ENCODE assay signal across 8 mouse cellular contexts in the genomic region with DNA sequence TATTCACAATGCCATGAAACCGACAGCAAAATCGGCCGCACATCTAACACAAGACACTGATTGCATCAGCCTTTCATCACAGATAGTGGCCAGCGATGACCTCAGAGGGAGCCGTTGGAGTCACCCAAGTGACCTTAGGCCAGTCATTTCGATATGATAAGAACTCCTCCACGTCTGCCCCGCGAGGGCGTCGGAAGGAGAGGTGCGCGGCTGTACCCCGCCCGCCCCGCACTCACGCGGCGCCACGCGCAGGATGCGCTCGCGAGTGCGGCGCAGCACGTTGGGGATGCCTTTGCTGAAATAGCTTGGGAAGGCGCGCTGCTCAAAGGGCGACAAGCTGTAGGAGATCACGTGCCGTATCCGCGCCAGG. TPM values are rescaled to one million over a fixed set of nuclear protein-coding genes. Genes with fewer than 3 reads are reported as not detected.
DNase-seq lines count a peak whose midpoint lies in the region; ATAC-seq and TF ChIP-seq lines count a peak whose summit lies in the region.

No protein-coding gene starts in this region.

- peak overlapping the region; percentile 78 for H3K4me2 ChIP-seq in intestine, embryonic 15.5 days (replicated peaks)
- peak overlapping the region; percentile 62 for H3K4me2 ChIP-seq in midbrain, postnatal 0 days (ENCODE audit: low read depth, low read length, poor library complexity, severe bottlenecking)

- under 1% methylated on average over 34 of the region's 34 CpGs for WGBS in cerebellum, adult 2 months
- under 1% methylated on average over 34 of the region's 34 CpGs for WGBS in spleen, adult 2 months
- WGBS in intestine, embryonic 15.5 days, result under 1% methylated on average over 34 of the region's 34 CpGs
- under 1% methylated on average over 34 of the region's 34 CpGs for WGBS in midbrain, postnatal 0 days

- H3K4me3 ChIP-seq in cerebellum, adult 2 months (replicated peaks; ENCODE audit: insufficient read depth, low read depth, low read length), result peak overlapping the region; percentile 89
- peak overlapping the region; percentile 85 for H3K4me3 ChIP-seq in spleen, adult 2 months (ENCODE audit: extremely low read depth, insufficient read depth, insufficient read length)
- peak overlapping the region; percentile 90 for H3K4me3 ChIP-seq in intestine, embryonic 15.5 days (replicated peaks)
- peak overlapping the region; percentile 62 for H3K4me3 ChIP-seq in midbrain, postnatal 0 days (ENCODE audit: low read depth, low read length)

- TF ChIP-seq CTCF in cerebellum, adult 2 months (IDR thresholded peaks at IDR 0.05; ENCODE audit: borderline replicate concordance, insufficient read depth, low read depth, low read length), result no peak
- no peak for TF ChIP-seq CTCF in spleen, adult 2 months (IDR thresholded peaks at IDR 0.05; ENCODE audit: extremely low read depth, insufficient read depth, insufficient read length, insufficient replicate concordance)
- no peak for TF ChIP-seq CTCF in midbrain, postnatal 0 days (IDR thresholded peaks at IDR 0.05)

- H3K9ac ChIP-seq in intestine, embryonic 15.5 days, result peak overlapping the region; percentile 91
- peak overlapping the region; percentile 80 for H3K9ac ChIP-seq in midbrain, postnatal 0 days (replicated peaks; ENCODE audit: low read length, poor library complexity, severe bottlenecking)

- peaks cover 3% of the 10 kb centered on the region; the same call in 1 of the 2 replicates for H3K36me3 ChIP-seq in spleen, adult 2 months (ENCODE audit: control insufficient read depth, insufficient read depth, low read length)
- peaks cover 9% of the 10 kb centered on the region; the same call in 1 of the 2 replicates for H3K36me3 ChIP-seq in intestine, embryonic 15.5 days
- H3K36me3 ChIP-seq in midbrain, postnatal 0 days (ENCODE audit: insufficient read depth, low read length), result peaks cover 9% of the 10 kb centered on the region

- no peak for ATAC-seq in intestine, embryonic 15.5 days
- ATAC-seq in midbrain, postnatal 0 days (ENCODE audit: low FRiP score), result peak; percentile 56

- H3K27me3 ChIP-seq in cerebellum, adult 2 months (ENCODE audit: control insufficient read depth, insufficient read depth, low read length), result no peaks in the 10 kb centered on the region
- H3K27me3 ChIP-seq in spleen, adult 2 months (ENCODE audit: control insufficient read depth, insufficient read depth, low read length), result no peaks in the 10 kb centered on the region
- no peaks in the 10 kb centered on the region for H3K27me3 ChIP-seq in intestine, embryonic 15.5 days (replicated peaks)
- H3K27me3 ChIP-seq in midbrain, postnatal 0 days (ENCODE audit: insufficient read depth, low read length), result no peaks in the 10 kb centered on the region

- DNase-seq in cerebellum, adult 2 months, result no peak
- DNase-seq in cerebellum, postnatal 4 days (ENCODE audit: low spot score in 2 of 2), result no peak
- DNase-seq in spleen, adult 2 months (ENCODE audit: low read depth in 1 of 2, low spot score in 2 of 2), result no peak
- no peak for DNase-seq in spleen, adult 18-20 months
- peak; percentile 32 for DNase-seq in midbrain, postnatal 0 days (ENCODE audit: low spot score)
- DNase-seq in T-cell, adult 2 months (ENCODE audit: low spot score), result no peak
- no peak for DNase-seq in Muller cell, postnatal 12 days (ENCODE audit: inconsistent ontology term)

- peaks cover 7% of the 10 kb centered on the region; the same call in 1 of the 2 replicates for H3K4me1 ChIP-seq in cerebellum, adult 2 months (ENCODE audit: control insufficient read depth, insufficient read depth, low read length)
- H3K4me1 ChIP-seq in spleen, adult 2 months (ENCODE audit: control insufficient read depth, insufficient read depth, insufficient read length), result peaks cover 6% of the 10 kb centered on the region; the same call in 1 of the 2 replicates
- peaks cover 8% of the 10 kb centered on the region; the same call in 1 of the 2 replicates for H3K4me1 ChIP-seq in intestine, embryonic 15.5 days (replicated peaks)
- peaks cover 9% of the 10 kb centered on the region; the same call in 1 of the 2 replicates for H3K4me1 ChIP-seq in midbrain, postnatal 0 days (ENCODE audit: insufficient read depth, low read length)

- peak overlapping the region; percentile 65 for H3K27ac ChIP-seq in cerebellum, adult 2 months (ENCODE audit: insufficient read depth, low read length)
- H3K27ac ChIP-seq in spleen, adult 2 months (ENCODE audit: insufficient read depth, low read length), result peak overlapping the region; percentile 88
- H3K27ac ChIP-seq in intestine, embryonic 15.5 days, result peak overlapping the region; percentile 85
- peak overlapping the region; percentile 83 for H3K27ac ChIP-seq in midbrain, postnatal 0 days (ENCODE audit: low read depth, low read length)

- no peak for TF ChIP-seq POLR2A in cerebellum, adult 2 months (IDR thresholded peaks at IDR 0.05; ENCODE audit: borderline replicate concordance, insufficient read depth, low read length)
- no peak for TF ChIP-seq POLR2A in spleen, adult 2 months (IDR thresholded peaks at IDR 0.05; ENCODE audit: low read depth, low read length)

- no peaks in the 10 kb centered on the region for H3K9me3 ChIP-seq in intestine, embryonic 15.5 days
- H3K9me3 ChIP-seq in midbrain, postnatal 0 days (ENCODE audit: low read length), result no peaks in the 10 kb centered on the region

RNA-seq across cellular contexts. Expression of gene Uqcrq, which starts 0.3 kb away (rescaled TPM):
- polyA plus RNA-seq in cerebellum, adult 2 months (2012; rRNA removed), result 447 and 454 TPM in 2 replicates
- 157 and 202 TPM in 2 replicates for polyA plus RNA-seq in spleen, adult 2 months (2012; rRNA removed)
- 791 and 876 TPM in 2 replicates for polyA plus RNA-seq in intestine, embryonic 15.5 days (2015; fragmentation: Nextera tagmentation; extraction: Ambion mirVana)
- total RNA-seq in midbrain, postnatal 0 days (2014; rRNA removed), result 19.6 and 23.8 TPM in 2 replicates
- polyA plus RNA-seq in midbrain, postnatal 0 days (2015; fragmentation: Nextera tagmentation; extraction: Ambion mirVana), result 860 and 944 TPM in 2 replicates

RNA-seq across cellular contexts. Expression of gene Gdf9, which starts 0.5 kb away (rescaled TPM):
- polyA plus RNA-seq in cerebellum, adult 2 months (2012; rRNA removed), result 2.2 and 2.5 TPM in 2 replicates
- 0.32 and 0.40 TPM in 2 replicates for polyA plus RNA-seq in spleen, adult 2 months (2012; rRNA removed)
- 1.3 and 1.6 TPM in 2 replicates for polyA plus RNA-seq in intestine, embryonic 15.5 days (2015; fragmentation: Nextera tagmentation; extraction: Ambion mirVana)
- total RNA-seq in midbrain, postnatal 0 days (2014; rRNA removed), result 0.05 and 5.5 TPM in 2 replicates
- 1.1 and 2.3 TPM in 2 replicates for polyA plus RNA-seq in midbrain, postnatal 0 days (2015; fragmentation: Nextera tagmentation; extraction: Ambion mirVana)

RNA-seq across cellular contexts. Expression of gene Leap2, which starts 7.3 kb away (rescaled TPM):
- polyA plus RNA-seq in cerebellum, adult 2 months (2012; rRNA removed), result not detected in 2 replicates
- polyA plus RNA-seq in spleen, adult 2 months (2012; rRNA removed), result not detected in 2 replicates
- polyA plus RNA-seq in intestine, embryonic 15.5 days (2015; fragmentation: Nextera tagmentation; extraction: Ambion mirVana), result 7.3 and 12.9 TPM in 2 replicates
- total RNA-seq in midbrain, postnatal 0 days (2014; rRNA removed), result not detected in 2 replicates
- polyA plus RNA-seq in midbrain, postnatal 0 days (2015; fragmentation: Nextera tagmentation; extraction: Ambion mirVana), result not detected in 2 replicates

RNA-seq across cellular contexts. Expression of gene Gm10447, which starts 26.6 kb away (rescaled TPM):
- 0.06 TPM in 1 of 2 replicates, not detected in the other for polyA plus RNA-seq in cerebellum, adult 2 months (2012; rRNA removed)
- 0.04 TPM in 1 of 2 replicates, not detected in the other for polyA plus RNA-seq in spleen, adult 2 months (2012; rRNA removed)
- 0.10 TPM in 1 of 2 replicates, not detected in the other for polyA plus RNA-seq in intestine, embryonic 15.5 days (2015; fragmentation: Nextera tagmentation; extraction: Ambion mirVana)
- not detected in 2 replicates for total RNA-seq in midbrain, postnatal 0 days (2014; rRNA removed)
- polyA plus RNA-seq in midbrain, postnatal 0 days (2015; fragmentation: Nextera tagmentation; extraction: Ambion mirVana), result 0.11 TPM in 2 replicates

RNA-seq across cellular contexts. Expression of gene Shroom1, which starts 26.7 kb away (rescaled TPM):
- polyA plus RNA-seq in cerebellum, adult 2 months (2012; rRNA removed), result 7.7 and 8.8 TPM in 2 replicates
- polyA plus RNA-seq in spleen, adult 2 months (2012; rRNA removed), result 0.35 and 0.39 TPM in 2 replicates
- polyA plus RNA-seq in intestine, embryonic 15.5 days (2015; fragmentation: Nextera tagmentation; extraction: Ambion mirVana), result 1.3 and 1.5 TPM in 2 replicates
- total RNA-seq in midbrain, postnatal 0 days (2014; rRNA removed), result 5.4 and 10.9 TPM in 2 replicates
- 3.4 and 4.1 TPM in 2 replicates for polyA plus RNA-seq in midbrain, postnatal 0 days (2015; fragmentation: Nextera tagmentation; extraction: Ambion mirVana)
